Mouse (Mus musculus) G1E-ER4 (cell line): ENCODE measurements around the gene Pon3. TPM values are rescaled to one million over a fixed set of nuclear protein-coding genes. Genes with fewer than 3 reads are reported as not detected.

Source experiments
- GATA1 ChIP-seq: IDR thresholded peaks from one replicate; pipeline ENCODE4 v1.8.0; 2012; ENCODE audit warnings: low read length, inconsistent platforms
- polyA plus RNA-seq: library from polyadenylated mRNA; stranded (reverse); fragments of >175 nt; gene quantifications from 2 replicates; pipeline ENCODE4 v1.2.3, GENCODE M21; 2012

The Pon3 gene
- polyA plus RNA-seq, 1 experiment = 1.6 TPM

DNA sequence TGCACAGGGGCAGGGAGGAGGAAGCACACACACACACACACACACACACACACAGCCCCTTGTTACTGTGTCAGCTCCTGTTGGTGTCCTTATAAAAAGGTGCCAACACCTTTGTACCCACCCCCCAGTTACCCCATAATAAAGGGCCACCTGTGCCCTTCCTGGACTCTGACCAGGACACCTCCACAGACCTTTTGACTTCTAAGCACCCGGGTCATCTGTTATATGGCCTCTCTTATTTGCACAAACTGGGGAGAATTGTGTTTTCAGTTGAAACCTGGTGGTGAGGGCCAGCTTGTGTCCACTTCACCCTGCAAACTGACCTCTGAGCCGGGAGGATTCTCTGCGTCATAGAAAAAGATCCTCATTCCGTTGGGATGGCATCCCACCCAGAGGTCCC lies 84.7 kb downstream of the Pon3 start:
- no peak for TF ChIP-seq GATA1

Other genes with a start within 250 kb of the Pon3 start
- not detected in 2 replicates for gene Pon1, start 62.3 kb downstream of the Pon3 start, polyA plus RNA-seq
- gene Pon2, start 42.2 kb upstream of the Pon3 start, polyA plus RNA-seq = 29.1 and 47.8 TPM in 2 replicates
- gene Asb4, start 127.1 kb upstream of the Pon3 start, polyA plus RNA-seq = not detected in 2 replicates
- gene Pdk4, start 240.0 kb upstream of the Pon3 start, polyA plus RNA-seq = not detected in 2 replicates